Mouse (Mus musculus) liver, embryonic 16.5 days (tissue): ENCODE results near the gene Alad. TPM values are rescaled to one million over a fixed set of nuclear protein-coding genes. Genes with fewer than 3 reads are reported as not detected.

ENCODE experiments used
- ATAC-seq: fragments of 200-750 bp; cut with Nextera tagmentation; 2 replicates; pipeline ENCODE4 v1.8.0; 2017; ENCODE audit warnings: low read depth, mild to moderate bottlenecking, moderate number of reproducible peaks, moderate library complexity
- H3K27ac ChIP-seq: fragments of 300-500 bp; sonication (generic); 2 replicates; pipeline ENCODE4 v1.5.1; 2014; ENCODE audit warnings: mild to moderate bottlenecking, low read length
- H3K27me3 ChIP-seq: fragments of 300-500 bp; sonication (generic); 2 replicates; pipeline ENCODE4 v1.6.1; 2014; ENCODE audit warnings: low read depth, low read length, mixed read lengths; ENCODE audit not compliant: control insufficient read depth, insufficient read depth
- H3K36me3 ChIP-seq: fragments of 300-500 bp; sonication (generic); 2 replicates; pipeline ENCODE4 v1.6.1; 2014; ENCODE audit warnings: mild to moderate bottlenecking; ENCODE audit not compliant: control insufficient read depth, insufficient read depth
- H3K4me1 ChIP-seq: fragments of 300-500 bp; sonication (generic); 2 replicates; pipeline ENCODE4 v1.6.1; 2014; ENCODE audit warnings: low read depth, low read length, mixed read lengths; ENCODE audit not compliant: control insufficient read depth
- H3K4me2 ChIP-seq: fragments of 300-500 bp; sonication (generic); 2 replicates; pipeline ENCODE4 v1.6.1; 2014; ENCODE audit warnings: low read depth, low read length, mixed read lengths
- H3K4me3 ChIP-seq: fragments of 300-500 bp; sonication (generic); 2 replicates; pipeline ENCODE4 v1.5.1; 2014; ENCODE audit warnings: low read depth, mild to moderate bottlenecking, low read length
- H3K9ac ChIP-seq: fragments of 300-500 bp; sonication (generic); 2 replicates; pipeline ENCODE4 v1.6.1; 2014; ENCODE audit warnings: low read depth, low read length
- H3K9me3 ChIP-seq: fragments of 300-500 bp; sonication (generic); replicated peaks from 2 replicates; pipeline ENCODE4 v1.6.1; 2016; ENCODE audit warnings: low read length; ENCODE audit not compliant: control insufficient read depth
- WGBS: fragments of 180-500 bp; shearing (Covaris S2); extraction: QIAGEN DNeasy Blood & Tissue Kit; methylation state at CpG from one replicate; pipeline ENCODE4 v1.1.7; 2014; ENCODE audit not compliant: insufficient replicate concordance; 5-methylcytosine and 5-hydroxymethylcytosine counted together
- polyA plus RNA-seq: library from polyadenylated mRNA; unstranded; fragments of >200 nt; fragmentation: Nextera tagmentation; extraction: Ambion mirVana; gene quantifications from 2 replicates; pipeline ENCODE4 v1.2.1, GENCODE M21; 2015

The Alad gene
- polyA plus RNA-seq, 1 experiment from 2014 or later, result 530 TPM

DNA sequence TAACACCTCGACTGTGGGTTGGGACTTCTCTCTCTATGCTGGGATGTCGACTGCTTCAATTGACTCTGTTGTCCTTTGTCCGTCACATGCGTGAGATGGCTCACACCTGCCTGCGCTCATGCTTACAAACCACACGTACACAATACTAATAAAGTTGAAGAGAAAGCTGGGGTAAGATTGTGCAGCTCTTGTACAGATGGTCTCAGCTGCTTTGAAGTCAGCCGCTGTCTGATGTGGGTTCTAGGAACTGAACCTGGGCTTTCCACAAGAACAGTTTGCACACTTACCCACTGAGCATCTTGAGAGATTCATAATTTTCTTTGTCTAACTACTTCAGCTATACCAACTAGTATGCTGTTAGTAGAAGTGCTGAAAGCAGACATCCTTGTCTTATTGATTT, 32.2 kb upstream of the Alad start:
- no peaks in the 10 kb centered on the region for H3K36me3 ChIP-seq
- 70% methylated on average over 7 of the region's 7 CpGs for whole genome bisulfite sequencing
- no peak for ATAC-seq
- no peak overlapping the region for H3K4me2 ChIP-seq
- no peaks in the 10 kb centered on the region for H3K9me3 ChIP-seq
- no peak overlapping the region for H3K9ac ChIP-seq
- H3K4me3 ChIP-seq, result no peak overlapping the region
- H3K27me3 ChIP-seq, result no peaks in the 10 kb centered on the region
- H3K4me1 ChIP-seq, result no peaks in the 10 kb centered on the region
- H3K27ac ChIP-seq, result no peak overlapping the region

DNA sequence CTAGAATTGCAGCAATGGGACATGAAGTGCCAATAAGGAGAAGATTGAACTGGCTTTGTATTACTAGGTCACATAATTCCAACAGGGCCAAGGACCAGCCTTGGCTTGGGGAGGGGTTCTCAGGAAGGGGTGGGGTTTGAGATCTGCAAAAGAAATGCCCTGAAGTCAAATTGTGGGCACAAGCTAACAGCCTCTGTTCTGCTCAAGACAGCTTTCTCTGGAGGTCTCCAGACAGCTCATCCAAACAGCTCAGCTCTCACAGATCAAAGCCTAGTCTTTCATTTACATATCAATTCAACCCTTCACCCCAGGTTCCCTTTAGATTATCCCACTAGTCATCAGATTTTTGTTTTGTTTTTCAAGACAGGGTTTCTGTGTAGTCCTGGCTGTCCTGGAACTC, 25.1 kb upstream of the Alad start:
- Histone ChIP-seq H3K4me3 (no peak overlapping the region), H3K4me2 (no peak overlapping the region), H3K9me3 (no peaks in the 10 kb centered on the region)

DNA sequence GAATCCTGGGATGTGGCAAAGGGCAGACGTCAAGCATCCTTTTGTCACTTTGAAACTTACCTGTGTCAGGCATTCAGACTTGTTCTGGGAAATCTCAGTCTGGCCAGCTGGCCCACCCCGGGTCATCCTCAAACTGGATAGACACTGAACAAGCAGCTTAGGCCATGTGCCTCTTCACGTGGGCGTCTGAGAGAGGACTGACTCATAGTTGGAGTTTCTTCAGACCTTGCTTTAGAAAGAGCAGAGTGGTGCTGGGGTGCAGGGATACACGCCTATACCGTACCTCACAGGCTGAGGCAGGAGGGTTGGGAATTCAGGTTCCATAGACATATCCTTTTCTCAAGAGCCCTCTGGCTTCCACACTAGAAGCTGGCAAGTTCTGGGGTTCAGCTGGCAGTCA, 24.1 kb upstream of the Alad start:
- 75% methylated on average over 6 of the region's 6 CpGs for WGBS
- Histone ChIP-seq H3K4me2 (no peak overlapping the region), H3K36me3 (no peaks in the 10 kb centered on the region), H3K9ac (no peak overlapping the region), H3K4me1 (no peaks in the 10 kb centered on the region), H3K9me3 (no peaks in the 10 kb centered on the region), H3K27ac (no peak overlapping the region), H3K4me3 (no peak overlapping the region), H3K27me3 (no peaks in the 10 kb centered on the region)
- no peak for ATAC-seq

More for the DNA sequence above, 25.1 kb upstream of the Alad start:
- Histone ChIP-seq H3K27me3 (no peaks in the 10 kb centered on the region), H3K27ac (no peak overlapping the region), H3K9ac (no peak overlapping the region), H3K36me3 (no peaks in the 10 kb centered on the region), H3K4me1 (no peaks in the 10 kb centered on the region)
- ATAC-seq, result no peak

DNA sequence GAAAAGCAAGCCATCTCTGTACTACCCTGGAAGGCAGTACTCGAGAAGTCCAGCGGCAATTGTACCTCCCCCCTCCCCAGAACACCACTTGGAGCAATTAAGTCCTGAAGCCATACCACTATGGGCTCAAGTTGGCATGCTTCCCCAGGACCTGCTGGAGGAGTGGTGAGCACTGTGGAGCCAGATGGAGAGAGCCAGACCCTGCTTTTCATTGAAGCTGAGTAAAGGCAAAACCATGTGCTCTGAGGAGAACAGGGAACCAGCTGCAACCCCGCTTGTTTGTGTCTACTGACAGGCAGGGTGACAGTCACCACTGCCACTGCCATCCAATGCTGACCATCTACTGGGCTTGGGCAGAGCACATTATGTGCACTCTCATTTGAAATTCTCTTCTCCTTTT, 22.1 kb upstream of the Alad start:
- no peak overlapping the region for H3K4me3 ChIP-seq
- ATAC-seq, result no peak
- H3K4me2 ChIP-seq, result no peak overlapping the region
- H3K27ac ChIP-seq, result no peak overlapping the region
- no peaks in the 10 kb centered on the region for H3K36me3 ChIP-seq
- no peaks in the 10 kb centered on the region for H3K27me3 ChIP-seq
- no peaks in the 10 kb centered on the region for H3K4me1 ChIP-seq
- no peaks in the 10 kb centered on the region for H3K9me3 ChIP-seq
- no peak overlapping the region for H3K9ac ChIP-seq
- 67% methylated on average over 3 of the region's 3 CpGs for WGBS

DNA sequence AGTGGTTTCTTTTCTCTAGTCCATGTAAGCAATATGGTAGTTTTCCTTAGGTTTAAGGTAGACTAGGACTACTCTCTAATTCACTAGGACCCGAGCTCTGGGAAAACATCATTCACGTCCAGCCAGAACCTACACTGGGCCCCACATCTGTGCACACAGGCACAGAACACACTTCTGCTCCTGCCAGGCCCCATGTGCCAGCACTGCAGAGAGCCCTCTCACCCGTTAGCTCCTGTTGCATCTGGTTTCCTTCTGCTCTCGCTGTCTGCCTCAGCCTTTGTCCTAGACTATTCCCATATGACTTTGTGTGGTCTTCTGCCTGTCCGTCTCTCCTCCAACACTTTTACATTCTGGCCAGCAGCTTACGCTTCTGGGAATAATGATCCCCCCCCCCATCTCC, 14.0 kb upstream of the Alad start:
- Histone ChIP-seq H3K9ac (no peak overlapping the region), H3K27me3 (no peaks in the 10 kb centered on the region), H3K9me3 (no peaks in the 10 kb centered on the region), H3K4me3 (no peak overlapping the region), H3K4me1 (no peaks in the 10 kb centered on the region; the same call in 1 of the 2 replicates), H3K36me3 (no peaks in the 10 kb centered on the region), H3K4me2 (no peak overlapping the region), H3K27ac (no peak overlapping the region)
- 56% methylated on average over 6 of the region's 6 CpGs for WGBS
- no peak for ATAC-seq

DNA sequence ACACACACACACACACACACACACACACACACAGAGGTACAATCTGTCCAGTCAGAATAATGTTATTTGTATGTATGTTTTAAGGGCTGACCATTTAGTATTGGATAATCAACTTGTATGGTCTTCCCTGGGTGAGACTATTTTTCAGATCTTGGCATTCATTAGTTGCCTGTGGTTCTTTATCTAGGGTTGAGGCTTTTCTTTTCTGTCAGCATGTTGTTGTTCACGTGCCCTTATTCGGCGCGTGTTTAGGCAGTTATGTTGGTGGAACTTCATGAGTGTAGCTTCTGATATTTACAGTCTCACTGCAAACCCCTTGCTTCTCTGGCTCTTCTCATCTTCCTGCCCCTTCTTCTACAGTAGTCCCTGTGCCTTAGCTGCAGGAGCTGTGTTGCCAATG, 7.9 kb upstream of the Alad start:
- peaks cover 14% of the 10 kb centered on the region for H3K4me1 ChIP-seq
- ATAC-seq, result no peak

DNA sequence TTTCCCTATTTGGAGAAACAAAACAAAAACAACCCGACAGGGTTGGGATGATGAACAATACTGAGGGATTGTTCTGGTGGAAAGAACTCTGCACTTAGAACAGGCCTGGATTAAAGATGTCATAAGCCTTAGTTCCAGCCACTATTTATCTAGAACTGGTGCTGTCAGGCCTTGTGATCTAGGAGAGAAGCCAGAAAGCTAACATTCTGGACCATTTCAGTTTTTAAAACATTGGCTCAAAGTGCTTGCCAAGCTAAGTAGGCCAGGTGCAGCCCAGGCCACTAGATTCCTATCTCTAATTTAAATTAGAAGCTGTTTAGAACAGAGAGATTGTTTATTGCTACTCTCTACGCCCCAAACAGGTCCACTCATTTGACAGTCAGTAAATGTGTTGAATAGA, 6.5 kb upstream of the Alad start:
- H3K4me1 ChIP-seq, result peaks cover 18% of the 10 kb centered on the region
- no peak for ATAC-seq
- no peaks in the 10 kb centered on the region for H3K27me3 ChIP-seq
- H3K27ac ChIP-seq, result no peak overlapping the region
- no peak overlapping the region for H3K4me2 ChIP-seq
- H3K9me3 ChIP-seq, result no peaks in the 10 kb centered on the region
- no peaks in the 10 kb centered on the region; the same call in 1 of the 2 replicates for H3K36me3 ChIP-seq
- H3K9ac ChIP-seq, result no peak overlapping the region
- no peak overlapping the region for H3K4me3 ChIP-seq
- 45% methylated on average over 2 of the region's 2 CpGs for WGBS

More for the DNA sequence above, 7.9 kb upstream of the Alad start:
- H3K4me3 ChIP-seq, result no peak overlapping the region
- no peaks in the 10 kb centered on the region; the same call in 1 of the 2 replicates for H3K36me3 ChIP-seq
- H3K9ac ChIP-seq, result no peak overlapping the region
- no peaks in the 10 kb centered on the region for H3K9me3 ChIP-seq
- H3K27ac ChIP-seq, result no peak overlapping the region
- H3K27me3 ChIP-seq, result no peaks in the 10 kb centered on the region
- WGBS, result 22% methylated on average over 4 of the region's 4 CpGs
- H3K4me2 ChIP-seq, result no peak overlapping the region

DNA sequence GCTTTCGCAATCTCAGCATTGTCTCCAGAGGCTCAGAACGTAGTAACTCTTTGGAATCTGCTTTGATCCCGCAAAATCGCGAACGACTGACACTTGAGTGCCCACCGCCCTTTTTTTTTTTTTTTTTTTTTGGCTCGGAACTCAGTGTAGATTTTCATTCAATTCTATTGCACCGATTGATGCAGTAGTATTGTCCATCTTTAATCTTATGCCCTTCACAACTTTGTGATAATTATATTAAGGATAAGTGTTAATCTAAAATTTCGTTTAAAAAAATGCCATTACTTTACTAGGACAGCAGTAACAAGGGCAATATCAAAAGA, 5.7 kb upstream of the Alad start:
- peak overlapping the region; percentile 83 for H3K4me3 ChIP-seq
- no peaks in the 10 kb centered on the region; the same call in 1 of the 2 replicates for H3K36me3 ChIP-seq
- no peak overlapping the region for H3K9ac ChIP-seq
- no peaks in the 10 kb centered on the region for H3K9me3 ChIP-seq
- H3K27me3 ChIP-seq, result no peaks in the 10 kb centered on the region
- no peak overlapping the region for H3K27ac ChIP-seq
- no peak for ATAC-seq
- peaks cover 24% of the 10 kb centered on the region for H3K4me1 ChIP-seq
- 2% methylated on average over 10 of the region's 10 CpGs for WGBS
- peak overlapping the region; percentile 62 for H3K4me2 ChIP-seq

DNA sequence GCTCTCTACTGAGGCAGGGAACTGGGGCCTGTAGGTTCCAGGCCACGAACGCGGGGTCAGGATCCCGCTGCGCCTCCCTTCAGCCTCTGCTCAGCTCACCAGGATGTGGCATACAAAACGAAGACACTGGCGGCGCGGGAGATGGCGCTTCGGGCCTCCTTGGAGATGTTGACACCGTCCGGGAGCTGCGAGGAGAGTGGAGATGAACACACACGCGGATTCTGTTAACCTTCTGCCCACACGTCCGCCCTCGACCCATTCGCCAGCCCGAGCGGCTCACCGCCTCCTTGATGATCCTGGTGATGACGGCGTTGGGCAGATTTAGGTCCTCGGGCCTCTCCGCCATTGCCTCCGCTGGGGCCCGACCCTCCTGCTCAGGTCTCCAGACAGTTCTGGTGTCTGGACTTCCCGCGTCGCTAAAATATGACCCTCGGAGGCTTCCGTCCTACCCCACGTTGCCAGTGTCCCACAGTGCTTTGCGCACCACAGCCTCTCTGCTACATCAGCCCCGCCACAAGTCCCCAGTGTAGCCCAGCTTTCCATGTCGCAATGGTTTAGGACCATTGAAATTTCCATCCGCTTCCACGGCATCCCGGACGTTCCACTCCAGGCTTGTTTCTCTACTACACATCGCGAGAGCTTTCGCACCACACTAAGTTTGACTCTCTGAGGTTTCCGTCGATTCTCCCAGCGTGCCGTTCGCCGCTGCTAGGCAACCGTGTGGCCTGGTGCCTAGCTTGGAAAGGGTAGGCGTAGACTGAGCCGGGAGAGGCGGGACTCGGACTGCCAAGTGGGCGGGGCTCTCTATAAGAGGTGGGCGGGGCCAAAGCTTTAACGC, 5.2 kb upstream of the Alad start, which contains the start of the genes Pole3 and 4933430I17Rik:
TSS of gene Pole3 (minus strand) at position 418 of the 838 bp plus-strand sequence.
TSS of gene 4933430I17Rik (plus strand) at position 719 of the 838 bp plus-strand sequence.
- Histone ChIP-seq H3K4me2 (peak within 1 kb of the TSS; percentile 66), H3K4me3 (peak within 1 kb of the TSS; percentile 83), H3K4me1 (peaks cover 24% of the 10 kb centered on the region), H3K36me3 (no peaks in the 10 kb centered on the region; the same call in 1 of the 2 replicates), H3K9ac (peak within 1 kb of the TSS; percentile 74), H3K27ac (peak within 1 kb of the TSS; percentile 86), H3K9me3 (no peaks in the 10 kb centered on the region), H3K27me3 (no peaks in the 10 kb centered on the region)
- under 1% methylated on average over 59 of the region's 59 CpGs for WGBS
- peak; percentile 97 for ATAC-seq
